Mouse (Mus musculus) heart, postnatal 0 days (tissue): ENCODE measurements around the gene Rft1.

Source experiments
- CTCF ChIP-seq: IDR thresholded peaks from 2 replicates; pipeline ENCODE4 v1.5.1; 2016; ENCODE audit warnings: antibody characterized with exemption, control low read depth, low read depth
- EP300 ChIP-seq: IDR thresholded peaks from 2 replicates; pipeline ENCODE4 v1.6.1; 2016; ENCODE audit warnings: antibody characterized with exemption, low read depth

DNA sequence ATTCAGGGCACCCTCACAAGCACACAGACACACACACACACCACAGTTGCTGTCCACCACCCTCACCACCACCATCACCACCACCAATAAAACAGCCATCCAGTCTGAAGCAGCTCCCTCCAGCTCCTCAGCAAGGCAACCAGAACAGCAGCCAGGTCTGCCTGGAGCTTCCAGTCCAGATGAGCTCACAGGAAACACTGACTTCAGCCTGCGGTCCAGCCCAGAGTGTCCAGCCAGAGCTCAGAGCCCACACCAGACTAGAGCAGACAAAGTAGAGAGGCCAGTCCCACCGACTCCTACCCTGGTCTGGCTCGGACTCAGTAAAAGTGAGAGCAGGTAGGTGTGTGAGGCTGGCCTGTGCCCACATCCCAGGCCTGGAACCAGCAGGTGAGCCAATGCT lies 43.2 kb upstream of the Rft1 start:
- TF ChIP-seq CTCF (no peak), EP300 (no peak)
